Mouse (Mus musculus): ENCODE measurements around the gene 4930474N05Rik. TPM values are rescaled to one million over a fixed set of nuclear protein-coding genes. Genes with fewer than 3 reads are reported as not detected.

The 4930474N05Rik gene
- polyA plus RNA-seq, 1 experiment = not detected

DNA sequence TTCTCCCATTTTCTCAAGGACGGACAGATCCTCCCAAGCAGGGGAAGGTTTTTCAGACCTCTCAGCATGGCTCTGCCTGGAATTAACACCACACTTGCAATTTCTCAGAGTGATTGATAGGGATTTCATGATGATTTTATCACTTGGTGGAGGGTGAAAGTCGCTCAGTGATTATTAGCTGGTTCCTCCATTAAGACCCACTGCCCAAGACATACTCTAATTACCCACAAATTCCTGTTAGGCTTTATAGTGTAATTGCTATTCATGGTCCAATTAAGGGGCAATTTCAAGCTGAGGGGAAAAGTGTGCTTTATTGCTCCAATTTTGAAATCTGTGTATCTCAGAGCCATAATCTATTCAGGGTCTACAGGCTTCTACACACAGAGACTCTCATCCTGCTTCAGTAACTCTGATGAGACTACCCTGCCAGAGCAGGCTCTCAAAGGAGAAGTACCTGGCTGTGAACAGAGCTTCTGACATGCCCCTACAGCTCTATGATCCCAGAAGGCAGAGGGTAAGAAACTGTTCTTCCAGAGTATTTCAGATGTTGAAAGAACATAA, 29.1 kb downstream of the 4930474N05Rik start:
- no peak for TF ChIP-seq POLR2A (IDR thresholded peaks at IDR 0.05; ENCODE audit: low read depth, low read length)
- no peak for TF ChIP-seq CTCF (IDR thresholded peaks at IDR 0.05; ENCODE audit: extremely low read depth, insufficient read depth, insufficient read length, insufficient replicate concordance)
- no peak for DNase-seq (ENCODE audit: low read depth in 1 of 2, low spot score in 2 of 2)
- WGBS = 71% methylated on average over 2 of the region's 2 CpGs

DNA sequence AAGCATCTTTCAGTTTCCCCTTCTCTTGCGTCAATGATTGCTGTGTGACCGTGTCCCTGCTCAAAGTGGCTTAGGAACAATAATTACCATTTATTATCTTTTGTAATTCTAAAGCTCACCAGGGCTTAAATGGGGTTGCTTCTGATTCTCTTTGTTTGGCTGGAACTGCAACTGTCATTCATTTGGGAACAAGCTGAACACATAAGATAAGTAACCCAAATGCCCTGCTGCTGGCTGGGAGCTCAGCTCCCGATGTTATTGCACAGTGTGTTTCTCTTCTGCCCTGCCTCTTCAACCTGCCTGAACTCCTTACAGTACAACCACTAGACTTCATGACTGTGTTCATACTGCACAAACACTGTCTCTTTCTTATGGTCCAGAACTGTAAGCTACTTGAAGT, 41.0 kb downstream of the 4930474N05Rik start:
- no peak overlapping the region for H3K27ac ChIP-seq (ENCODE audit: insufficient read depth, low read length)
- TF ChIP-seq POLR2A (IDR thresholded peaks at IDR 0.05; ENCODE audit: low read depth, low read length) = no peak
- TF ChIP-seq CTCF (IDR thresholded peaks at IDR 0.05; ENCODE audit: extremely low read depth, insufficient read depth, insufficient read length, insufficient replicate concordance) = no peak
- no peak for DNase-seq (ENCODE audit: low read depth in 1 of 2, low spot score in 2 of 2)
- H3K4me1 ChIP-seq (ENCODE audit: control insufficient read depth, insufficient read depth, insufficient read length) = no peaks in the 10 kb centered on the region
- no peak overlapping the region for H3K4me3 ChIP-seq (ENCODE audit: extremely low read depth, insufficient read depth, insufficient read length)
- 71% methylated on average over 3 of the region's 3 CpGs for WGBS
- H3K36me3 ChIP-seq (ENCODE audit: control insufficient read depth, insufficient read depth, low read length) = no peaks in the 10 kb centered on the region
- no peaks in the 10 kb centered on the region for H3K27me3 ChIP-seq (ENCODE audit: control insufficient read depth, insufficient read depth, low read length)

More for the DNA sequence above, 29.1 kb downstream of the 4930474N05Rik start:
- Histone ChIP-seq H3K36me3 (ENCODE audit: control insufficient read depth, insufficient read depth, low read length) (no peaks in the 10 kb centered on the region), H3K4me3 (ENCODE audit: extremely low read depth, insufficient read depth, insufficient read length) (no peak overlapping the region), H3K27ac (ENCODE audit: insufficient read depth, low read length) (no peak overlapping the region), H3K27me3 (ENCODE audit: control insufficient read depth, insufficient read depth, low read length) (no peaks in the 10 kb centered on the region), H3K4me1 (ENCODE audit: control insufficient read depth, insufficient read depth, insufficient read length) (no peaks in the 10 kb centered on the region)

DNA sequence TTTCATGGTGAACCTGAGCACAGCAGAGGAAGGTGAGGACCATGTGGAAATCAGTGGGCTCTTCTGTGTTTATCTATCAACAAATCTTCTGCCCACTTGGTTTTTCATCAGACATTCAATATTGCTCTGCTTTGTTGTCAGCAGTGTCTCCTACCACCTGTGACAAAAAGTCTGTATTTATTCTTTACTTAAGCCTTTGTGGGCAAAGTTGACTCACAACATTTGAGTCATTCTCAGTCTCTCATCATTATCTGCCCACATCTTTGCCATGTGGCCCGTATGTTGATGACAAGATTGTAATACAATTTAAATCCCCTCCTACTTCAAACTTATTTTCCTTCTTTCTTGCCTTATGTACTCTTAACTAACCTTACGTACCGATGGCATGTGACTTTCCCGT, 43.0 kb downstream of the 4930474N05Rik start:
- no peaks in the 10 kb centered on the region for H3K4me1 ChIP-seq (ENCODE audit: control insufficient read depth, insufficient read depth, insufficient read length)
- no peaks in the 10 kb centered on the region for H3K27me3 ChIP-seq (ENCODE audit: control insufficient read depth, insufficient read depth, low read length)
- TF ChIP-seq POLR2A (IDR thresholded peaks at IDR 0.05; ENCODE audit: low read depth, low read length) (no peak), CTCF (IDR thresholded peaks at IDR 0.05; ENCODE audit: extremely low read depth, insufficient read depth, insufficient read length, insufficient replicate concordance) (no peak)
- no peak for DNase-seq (ENCODE audit: low read depth in 1 of 2, low spot score in 2 of 2)
- H3K4me3 ChIP-seq (ENCODE audit: extremely low read depth, insufficient read depth, insufficient read length) = no peak overlapping the region
- H3K36me3 ChIP-seq (ENCODE audit: control insufficient read depth, insufficient read depth, low read length) = no peaks in the 10 kb centered on the region
- no peak overlapping the region for H3K27ac ChIP-seq (ENCODE audit: insufficient read depth, low read length)
- WGBS = 89% methylated on average over 4 of the region's 4 CpGs

DNA sequence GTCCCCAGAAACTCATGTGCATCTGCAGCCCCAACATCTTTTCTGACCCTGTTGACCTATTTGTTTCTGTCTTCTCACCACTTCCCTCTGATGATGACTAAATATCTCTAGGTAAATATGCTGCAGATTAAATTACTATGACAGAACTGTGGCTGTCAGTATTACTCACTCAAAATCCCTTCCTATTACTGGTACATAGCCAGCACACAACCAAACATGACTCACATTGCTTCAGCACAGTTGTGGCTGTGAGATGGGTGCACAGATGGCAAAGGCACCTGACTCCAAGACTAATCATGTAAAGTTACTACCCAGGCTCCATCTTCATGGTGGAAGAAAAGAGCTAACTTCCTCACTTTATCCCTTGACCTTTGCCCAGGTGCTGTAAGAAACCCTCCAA, 50.5 kb downstream of the 4930474N05Rik start:
- no peak for DNase-seq (ENCODE audit: low read depth in 1 of 2, low spot score in 2 of 2)
- H3K4me3 ChIP-seq (ENCODE audit: extremely low read depth, insufficient read depth, insufficient read length) = no peak overlapping the region
- TF ChIP-seq POLR2A (IDR thresholded peaks at IDR 0.05; ENCODE audit: low read depth, low read length) = no peak
- TF ChIP-seq CTCF (IDR thresholded peaks at IDR 0.05; ENCODE audit: extremely low read depth, insufficient read depth, insufficient read length, insufficient replicate concordance) = no peak
- no peaks in the 10 kb centered on the region for H3K27me3 ChIP-seq (ENCODE audit: control insufficient read depth, insufficient read depth, low read length)
- no peaks in the 10 kb centered on the region for H3K4me1 ChIP-seq (ENCODE audit: control insufficient read depth, insufficient read depth, insufficient read length)
- no peaks in the 10 kb centered on the region for H3K36me3 ChIP-seq (ENCODE audit: control insufficient read depth, insufficient read depth, low read length)
- H3K27ac ChIP-seq (ENCODE audit: insufficient read depth, low read length) = no peak overlapping the region

All from spleen, adult 2 months (tissue).